Mouse (Mus musculus) intestine, embryonic 14.5 days (tissue): ENCODE measurements around the gene Cry1. TPM values are rescaled to one million over a fixed set of nuclear protein-coding genes. Genes with fewer than 3 reads are reported as not detected.

Experiments used
- ATAC-seq: fragments of 200-750 bp; cut with Nextera tagmentation; replicated peaks from 2 replicates; pipeline ENCODE4 v1.8.0; 2017; ENCODE audit warnings: low read depth, moderate number of reproducible peaks, moderate TSS enrichment, moderate library complexity; ENCODE audit not compliant: low FRiP score, low TSS enrichment
- DNase-seq: peaks from one replicate; pipeline ENCODE4 v3.0.0-alpha.2; 2018; ENCODE audit warnings: low spot score
- H3K27ac ChIP-seq: fragments of 300-500 bp; sonication (generic); 2 replicates; pipeline ENCODE4 v1.5.1; 2014; ENCODE audit warnings: low read depth, mild to moderate bottlenecking, control low read depth
- H3K27me3 ChIP-seq: fragments of 300-500 bp; sonication (generic); replicated peaks from 2 replicates; pipeline ENCODE4 v1.6.1; 2014; ENCODE audit warnings: low read length, control low read depth; ENCODE audit not compliant: control insufficient read depth, insufficient read depth
- H3K36me3 ChIP-seq: fragments of 300-500 bp; sonication (generic); 2 replicates; pipeline ENCODE4 v1.6.1; 2014; ENCODE audit warnings: low read length, control low read depth; ENCODE audit not compliant: control insufficient read depth, insufficient read depth
- H3K4me1 ChIP-seq: fragments of 300-500 bp; sonication (generic); replicated peaks from 2 replicates; pipeline ENCODE4 v1.6.1; 2014; ENCODE audit warnings: low read length, control low read depth, mixed read lengths; ENCODE audit not compliant: control insufficient read depth, insufficient read depth
- H3K4me2 ChIP-seq: fragments of 300-500 bp; sonication (generic); 2 replicates; pipeline ENCODE4 v1.6.1; 2014; ENCODE audit warnings: low read length
- H3K4me3 ChIP-seq: fragments of 300-500 bp; sonication (generic); 2 replicates; pipeline ENCODE4 v1.5.1; 2014; ENCODE audit warnings: low read depth, low read length, control low read depth, mixed read lengths
- H3K9ac ChIP-seq: fragments of 300-500 bp; sonication (generic); 2 replicates; pipeline ENCODE4 v1.6.1; 2014; ENCODE audit warnings: mild to moderate bottlenecking, low read length
- H3K9me3 ChIP-seq: fragments of 300-500 bp; sonication (generic); 2 replicates; pipeline ENCODE4 v1.6.1; 2016; ENCODE audit warnings: low read length, control low read depth; ENCODE audit not compliant: control insufficient read depth
- WGBS: fragments of 180-500 bp; shearing (Covaris S2); extraction: QIAGEN DNeasy Blood & Tissue Kit; methylation state at CpG from one replicate; pipeline ENCODE4 v1.1.7; 2014; 5-methylcytosine and 5-hydroxymethylcytosine counted together
- polyA plus RNA-seq: library from polyadenylated mRNA; unstranded; fragments of >200 nt; fragmentation: Nextera tagmentation; extraction: Ambion mirVana; gene quantifications from 2 replicates; pipeline ENCODE4 v1.2.1, GENCODE M21; 2014

Cry1 gene
- polyA plus RNA-seq, 1 experiment from 2014 or later = 24.8 TPM

GRCm38 (mm10) chr10:85103085-85103885 is 81.6 kb downstream of the Cry1 start:
- peak overlapping the region; percentile 95 for H3K4me3 ChIP-seq
- peak overlapping the region; percentile 79 for H3K4me2 ChIP-seq
- H3K27ac ChIP-seq = peak overlapping the region; percentile 82
- ATAC-seq (peak; percentile 51), DNase-seq (peak; percentile 78)
- H3K27me3 ChIP-seq = no peaks in the 10 kb centered on the region
- H3K9ac ChIP-seq = peak overlapping the region; percentile 90
- WGBS = under 1% methylated on average over 34 of the region's 34 CpGs
- no peaks in the 10 kb centered on the region for H3K9me3 ChIP-seq
- H3K36me3 ChIP-seq = no peaks in the 10 kb centered on the region
- peaks cover 3% of the 10 kb centered on the region; the same call in 1 of the 2 replicates for H3K4me1 ChIP-seq

- Histone ChIP-seq H3K27ac (peak within 1 kb of the TSS; percentile 82), H3K36me3 (no peaks in the 10 kb centered on the region), H3K9me3 (no peaks in the 10 kb centered on the region), H3K27me3 (no peaks in the 10 kb centered on the region), H3K9ac (peak within 1 kb of the TSS; percentile 90), H3K4me3 (peak within 1 kb of the TSS; percentile 95), H3K4me2 (peak within 1 kb of the TSS; percentile 79), H3K4me1 (peaks cover 3% of the 10 kb centered on the region; the same call in 1 of the 2 replicates)
- under 1% methylated on average over 43 of the region's 96 CpGs for WGBS
- DNase-seq (peak; percentile 92), ATAC-seq (peak; percentile 96)
Measured at GRCm38 (mm10) chr10:85102247-85103084, 82.4 kb downstream of the Cry1 start, which contains the start of the genes Fhl4 and Tmem263. Gene Fhl4, minus strand, starts transcription at chr10:85102495. Gene Tmem263, plus strand, starts transcription at chr10:85102627.

GRCm38 (mm10) chr10:85101841-85102240 is 83.0 kb downstream of the Cry1 start:
- WGBS = under 1% methylated on average over 10 of the region's 10 CpGs
- Histone ChIP-seq H3K4me2 (peak overlapping the region; percentile 79), H3K27me3 (no peaks in the 10 kb centered on the region), H3K36me3 (no peaks in the 10 kb centered on the region), H3K4me3 (peak overlapping the region; percentile 95), H3K27ac (peak overlapping the region; percentile 73), H3K4me1 (peaks cover 3% of the 10 kb centered on the region; the same call in 1 of the 2 replicates), H3K9ac (peak overlapping the region; percentile 90), H3K9me3 (no peaks in the 10 kb centered on the region)
- DNase-seq (no peak), ATAC-seq (peak; percentile 22; the same call in 1 of the 2 replicates)

Other genes with a start within 250 kb of the Cry1 start
- gene Fhl4, start 82.6 kb downstream of the Cry1 start, polyA plus RNA-seq = 0.83 and 1.0 TPM in 2 replicates
- gene Tmem263, start 82.4 kb downstream of the Cry1 start, polyA plus RNA-seq = 51.8 and 61.6 TPM in 2 replicates
- gene Mterf2, start 57.0 kb downstream of the Cry1 start, polyA plus RNA-seq = 17.0 and 17.2 TPM in 2 replicates
- 1.7 and 2.0 TPM in 2 replicates for gene Btbd11, start 201.8 kb upstream of the Cry1 start, polyA plus RNA-seq